Mouse (Mus musculus): ENCODE results near the gene Cnpy1. TPM values are rescaled to one million over a fixed set of nuclear protein-coding genes. Genes with fewer than 3 reads are reported as not detected.

Cnpy1 gene
- polyA plus RNA-seq, 1 experiment from 2014 or later, result 0.23 TPM

GRCm38 (mm10) chr5:28251211-28251764 lies 5.7 kb upstream of the Cnpy1 start:
- Histone ChIP-seq H3K4me1 (replicated peaks; ENCODE audit: control insufficient read depth, insufficient read depth, low read length) (no peaks in the 10 kb centered on the region), H3K27ac (ENCODE audit: low read depth) (no peak overlapping the region), H3K4me2 (ENCODE audit: low read length) (no peak overlapping the region), H3K9ac (ENCODE audit: low read length) (no peak overlapping the region), H3K9me3 (ENCODE audit: control insufficient read depth, low read length) (no peaks in the 10 kb centered on the region), H3K27me3 (replicated peaks; ENCODE audit: control insufficient read depth, insufficient read depth, low read length) (no peaks in the 10 kb centered on the region), H3K4me3 (ENCODE audit: low read depth, low read length) (no peak overlapping the region), H3K36me3 (ENCODE audit: control insufficient read depth, insufficient read depth, low read length) (no peaks in the 10 kb centered on the region)
- ATAC-seq (replicated peaks; ENCODE audit: low FRiP score, low TSS enrichment, low read depth) (no peak), DNase-seq (ENCODE audit: low spot score) (no peak)
- 54% methylated on average over 4 of the region's 4 CpGs for WGBS

GRCm38 (mm10) chr5:28250479-28250878 lies 4.9 kb upstream of the Cnpy1 start:
- Histone ChIP-seq H3K4me1 (replicated peaks; ENCODE audit: control insufficient read depth, insufficient read depth, low read length) (no peaks in the 10 kb centered on the region), H3K9ac (ENCODE audit: low read length) (no peak overlapping the region), H3K27ac (ENCODE audit: low read depth) (no peak overlapping the region), H3K9me3 (ENCODE audit: control insufficient read depth, low read length) (no peaks in the 10 kb centered on the region), H3K4me2 (ENCODE audit: low read length) (no peak overlapping the region), H3K36me3 (ENCODE audit: control insufficient read depth, insufficient read depth, low read length) (no peaks in the 10 kb centered on the region), H3K4me3 (ENCODE audit: low read depth, low read length) (no peak overlapping the region), H3K27me3 (replicated peaks; ENCODE audit: control insufficient read depth, insufficient read depth, low read length) (no peaks in the 10 kb centered on the region)
- ATAC-seq (replicated peaks; ENCODE audit: low FRiP score, low TSS enrichment, low read depth), result no peak
- DNase-seq (ENCODE audit: low spot score), result no peak
- WGBS, result 85% methylated on average over 2 of the region's 2 CpGs

GRCm38 (mm10) chr5:28245121-28245520 lies 485 bp downstream of the Cnpy1 start:
- Histone ChIP-seq H3K27ac (ENCODE audit: low read depth) (no peak overlapping the region), H3K4me3 (ENCODE audit: low read depth, low read length) (no peak overlapping the region), H3K36me3 (ENCODE audit: control insufficient read depth, insufficient read depth, low read length) (no peaks in the 10 kb centered on the region), H3K27me3 (replicated peaks; ENCODE audit: control insufficient read depth, insufficient read depth, low read length) (no peaks in the 10 kb centered on the region), H3K9ac (ENCODE audit: low read length) (no peak overlapping the region), H3K4me2 (ENCODE audit: low read length) (no peak overlapping the region), H3K9me3 (ENCODE audit: control insufficient read depth, low read length) (no peaks in the 10 kb centered on the region), H3K4me1 (replicated peaks; ENCODE audit: control insufficient read depth, insufficient read depth, low read length) (no peaks in the 10 kb centered on the region)
- no peak for DNase-seq (ENCODE audit: low spot score)
- WGBS, result 67% methylated on average over 4 of the region's 4 CpGs
- no peak for ATAC-seq (replicated peaks; ENCODE audit: low FRiP score, low TSS enrichment, low read depth)

- Histone ChIP-seq H3K27me3 (replicated peaks; ENCODE audit: control insufficient read depth, insufficient read depth, low read length) (no peaks in the 10 kb centered on the region), H3K4me3 (ENCODE audit: low read depth, low read length) (no peak overlapping the region), H3K9me3 (ENCODE audit: control insufficient read depth, low read length) (no peaks in the 10 kb centered on the region), H3K9ac (ENCODE audit: low read length) (no peak overlapping the region), H3K27ac (ENCODE audit: low read depth) (no peak overlapping the region), H3K36me3 (ENCODE audit: control insufficient read depth, insufficient read depth, low read length) (no peaks in the 10 kb centered on the region), H3K4me1 (replicated peaks; ENCODE audit: control insufficient read depth, insufficient read depth, low read length) (no peaks in the 10 kb centered on the region), H3K4me2 (ENCODE audit: low read length) (no peak overlapping the region)
- WGBS, result 81% methylated on average over 8 of the region's 8 CpGs
- ATAC-seq (replicated peaks; ENCODE audit: low FRiP score, low TSS enrichment, low read depth) (no peak), DNase-seq (ENCODE audit: low spot score) (no peak)
Measured at GRCm38 (mm10) chr5:28243501-28244177, 2.0 kb downstream of the Cnpy1 start.

GRCm38 (mm10) chr5:28241423-28241822 lies 4.2 kb downstream of the Cnpy1 start:
- ATAC-seq (replicated peaks; ENCODE audit: low FRiP score, low TSS enrichment, low read depth) (no peak), DNase-seq (ENCODE audit: low spot score) (no peak)
- H3K27me3 ChIP-seq (replicated peaks; ENCODE audit: control insufficient read depth, insufficient read depth, low read length), result no peaks in the 10 kb centered on the region
- 81% methylated on average over 4 of the region's 4 CpGs for WGBS
- no peak overlapping the region for H3K4me2 ChIP-seq (ENCODE audit: low read length)
- no peak overlapping the region for H3K27ac ChIP-seq (ENCODE audit: low read depth)
- H3K4me1 ChIP-seq (replicated peaks; ENCODE audit: control insufficient read depth, insufficient read depth, low read length), result no peaks in the 10 kb centered on the region
- no peak overlapping the region for H3K9ac ChIP-seq (ENCODE audit: low read length)
- H3K9me3 ChIP-seq (ENCODE audit: control insufficient read depth, low read length), result no peaks in the 10 kb centered on the region
- no peak overlapping the region for H3K4me3 ChIP-seq (ENCODE audit: low read depth, low read length)
- no peaks in the 10 kb centered on the region for H3K36me3 ChIP-seq (ENCODE audit: control insufficient read depth, insufficient read depth, low read length)

GRCm38 (mm10) chr5:28239829-28240228 lies 5.8 kb downstream of the Cnpy1 start:
- H3K9ac ChIP-seq (ENCODE audit: low read length), result no peak overlapping the region
- H3K27me3 ChIP-seq (replicated peaks; ENCODE audit: control insufficient read depth, insufficient read depth, low read length), result no peaks in the 10 kb centered on the region
- H3K4me3 ChIP-seq (ENCODE audit: low read depth, low read length), result no peak overlapping the region
- DNase-seq (ENCODE audit: low spot score), result no peak
- no peak overlapping the region for H3K4me2 ChIP-seq (ENCODE audit: low read length)
- 85% methylated on average over 5 of the region's 5 CpGs for WGBS
- H3K4me1 ChIP-seq (replicated peaks; ENCODE audit: control insufficient read depth, insufficient read depth, low read length), result no peaks in the 10 kb centered on the region
- no peak overlapping the region for H3K27ac ChIP-seq (ENCODE audit: low read depth)
- no peaks in the 10 kb centered on the region for H3K36me3 ChIP-seq (ENCODE audit: control insufficient read depth, insufficient read depth, low read length)
- no peaks in the 10 kb centered on the region for H3K9me3 ChIP-seq (ENCODE audit: control insufficient read depth, low read length)
- ATAC-seq (replicated peaks; ENCODE audit: low FRiP score, low TSS enrichment, low read depth), result no peak

GRCm38 (mm10) chr5:28238876-28239275 lies 6.7 kb downstream of the Cnpy1 start:
- no peak overlapping the region for H3K27ac ChIP-seq (ENCODE audit: low read depth)
- no peak for DNase-seq (ENCODE audit: low spot score)
- H3K27me3 ChIP-seq (replicated peaks; ENCODE audit: control insufficient read depth, insufficient read depth, low read length), result no peaks in the 10 kb centered on the region
- no peaks in the 10 kb centered on the region for H3K9me3 ChIP-seq (ENCODE audit: control insufficient read depth, low read length)
- ATAC-seq (replicated peaks; ENCODE audit: low FRiP score, low TSS enrichment, low read depth), result no peak
- H3K9ac ChIP-seq (ENCODE audit: low read length), result no peak overlapping the region
- no peak overlapping the region for H3K4me2 ChIP-seq (ENCODE audit: low read length)
- no peaks in the 10 kb centered on the region for H3K36me3 ChIP-seq (ENCODE audit: control insufficient read depth, insufficient read depth, low read length)
- 82% methylated on average over 5 of the region's 5 CpGs for WGBS
- no peak overlapping the region for H3K4me3 ChIP-seq (ENCODE audit: low read depth, low read length)
- H3K4me1 ChIP-seq (replicated peaks; ENCODE audit: control insufficient read depth, insufficient read depth, low read length), result no peaks in the 10 kb centered on the region

GRCm38 (mm10) chr5:28238152-28238551 lies 7.5 kb downstream of the Cnpy1 start:
- Histone ChIP-seq H3K4me1 (replicated peaks; ENCODE audit: control insufficient read depth, insufficient read depth, low read length) (no peaks in the 10 kb centered on the region), H3K36me3 (ENCODE audit: control insufficient read depth, insufficient read depth, low read length) (no peaks in the 10 kb centered on the region), H3K27me3 (replicated peaks; ENCODE audit: control insufficient read depth, insufficient read depth, low read length) (no peaks in the 10 kb centered on the region), H3K4me3 (ENCODE audit: low read depth, low read length) (no peak overlapping the region), H3K4me2 (ENCODE audit: low read length) (no peak overlapping the region), H3K9me3 (ENCODE audit: control insufficient read depth, low read length) (no peaks in the 10 kb centered on the region), H3K27ac (ENCODE audit: low read depth) (no peak overlapping the region), H3K9ac (ENCODE audit: low read length) (no peak overlapping the region)
- DNase-seq (ENCODE audit: low spot score) (no peak), ATAC-seq (replicated peaks; ENCODE audit: low FRiP score, low TSS enrichment, low read depth) (no peak)
- WGBS, result 12% methylated on average over 4 of the region's 4 CpGs

GRCm38 (mm10) chr5:28237715-28238114 lies 7.9 kb downstream of the Cnpy1 start:
- WGBS, result 78% methylated on average over 2 of the region's 2 CpGs
- no peaks in the 10 kb centered on the region for H3K27me3 ChIP-seq (replicated peaks; ENCODE audit: control insufficient read depth, insufficient read depth, low read length)
- no peak overlapping the region for H3K4me2 ChIP-seq (ENCODE audit: low read length)
- no peak overlapping the region for H3K9ac ChIP-seq (ENCODE audit: low read length)
- no peaks in the 10 kb centered on the region for H3K9me3 ChIP-seq (ENCODE audit: control insufficient read depth, low read length)
- H3K27ac ChIP-seq (ENCODE audit: low read depth), result no peak overlapping the region
- H3K36me3 ChIP-seq (ENCODE audit: control insufficient read depth, insufficient read depth, low read length), result no peaks in the 10 kb centered on the region
- no peak for DNase-seq (ENCODE audit: low spot score)
- no peaks in the 10 kb centered on the region for H3K4me1 ChIP-seq (replicated peaks; ENCODE audit: control insufficient read depth, insufficient read depth, low read length)
- ATAC-seq (replicated peaks; ENCODE audit: low FRiP score, low TSS enrichment, low read depth), result no peak
- no peak overlapping the region for H3K4me3 ChIP-seq (ENCODE audit: low read depth, low read length)

All from intestine, embryonic 14.5 days (tissue).